Mouse (Mus musculus) T-helper 1 cell (primary cell): Measurements from ENCODE around the gene Ankrd60.

Experiments
- in situ Hi-C: fragments of 300-600 bp; cut with MboI, MseI; formaldehyde crosslinking; loops from one replicate; pipeline ENCODE4 v1.15.1; 2025; ENCODE audit warnings: high pct_unique_total_duplicates

Gene Ankrd60

GRCm38 (mm10) chr2:173534581-173534980 is 43.6 kb downstream of the Ankrd60 start:
- in situ Hi-C loops: no loop called here

- in situ Hi-C loops: no loop called here
Observed at GRCm38 (mm10) chr2:173532711-173533462, 45.3 kb downstream of the Ankrd60 start.

- in situ Hi-C loops: no loop called here
Observed at GRCm38 (mm10) chr2:173528493-173528892, 49.7 kb downstream of the Ankrd60 start.

DNA sequence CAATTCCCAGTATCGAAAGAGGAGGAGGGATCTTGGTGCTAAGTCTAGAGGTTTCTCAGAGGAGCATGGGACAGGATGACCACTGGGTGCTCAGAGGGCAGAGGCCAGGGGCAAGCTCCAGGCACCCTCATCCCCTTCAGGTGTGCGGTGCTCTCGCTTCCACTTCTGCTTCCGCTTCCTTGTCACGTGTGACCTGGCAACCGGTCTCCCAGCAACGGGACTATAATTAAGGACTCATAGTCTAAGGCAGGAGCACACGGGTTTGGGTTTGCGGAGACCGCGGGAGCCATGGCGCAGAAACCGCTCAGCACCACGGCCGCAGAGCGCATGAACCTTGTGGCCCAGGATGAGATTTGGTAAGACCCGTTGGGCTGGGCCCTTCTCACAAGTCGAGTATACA is 55.8 kb downstream of the Ankrd60 start, which contains the start of gene 1700021F07Rik:
1700021F07Rik (plus strand) TSS at position 211 of the 400 bp plus-strand sequence.
- in situ Hi-C loops: no loop called here
